Comparison of ENCODE assay signal across 8 mouse cellular contexts in the genomic region with DNA sequence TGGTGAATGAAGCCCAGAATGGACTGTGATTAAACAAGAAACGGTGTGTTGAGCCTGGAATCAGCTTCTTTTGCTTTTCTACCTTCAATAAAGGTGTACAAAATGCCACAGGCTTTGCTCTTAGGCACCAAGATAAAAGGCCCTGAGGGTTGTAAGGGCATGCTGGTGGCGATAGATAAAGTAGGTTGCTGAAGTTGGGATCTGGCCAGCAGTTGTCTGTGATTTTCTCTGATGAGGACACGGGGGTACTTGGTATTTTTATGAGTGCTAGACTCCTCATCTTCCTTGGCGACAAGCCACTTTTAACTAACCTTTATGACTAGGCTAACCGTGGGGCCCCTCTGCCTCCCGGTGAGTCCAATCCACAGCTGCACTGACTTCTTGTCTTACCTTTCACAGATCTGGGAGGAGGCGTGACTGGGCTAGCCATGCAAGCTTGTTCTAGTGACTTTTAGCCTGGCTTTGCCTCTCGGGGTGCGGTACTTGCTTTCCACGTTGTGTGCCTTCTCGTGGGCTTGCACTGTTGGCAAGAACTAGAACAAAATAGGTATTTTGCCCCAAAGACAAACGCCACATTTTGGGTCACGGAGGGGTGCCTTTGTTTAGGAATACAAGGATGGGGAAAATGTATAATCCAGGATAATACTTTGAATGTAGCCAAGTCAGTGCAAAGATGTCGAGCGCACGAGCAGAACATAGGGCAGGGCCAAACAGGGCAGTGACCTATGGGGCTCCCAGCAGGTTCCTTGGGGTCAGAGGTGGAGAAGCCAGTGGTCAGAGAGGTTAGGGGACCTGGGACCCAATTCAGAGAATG. TPM values are rescaled to one million over a fixed set of nuclear protein-coding genes. Genes with fewer than 3 reads are reported as not detected.
A peak's percentile ranks its signal among the peaks of the same experiment; 100 is the strongest.
DNase-seq lines count a peak whose midpoint lies in the region; ATAC-seq and TF ChIP-seq lines count a peak whose summit lies in the region.

No protein-coding gene starts in this region.

- H3K27me3 ChIP-seq in heart, embryonic 16.5 days (ENCODE audit: control insufficient read depth, insufficient read depth, low read length) = no peaks in the 10 kb centered on the region
- H3K27me3 ChIP-seq in G1E (ENCODE audit: insufficient read depth, low read length) = peaks cover 64% of the 10 kb centered on the region
- peaks cover 19% of the 10 kb centered on the region for H3K27me3 ChIP-seq in forebrain, embryonic 12.5 days
- H3K27me3 ChIP-seq in liver, postnatal 0 days (ENCODE audit: insufficient read depth, low read length) = 0 out of 2 replicates have a peak, but pooled peaks cover 8% of the 10 kb centered on the region

- intact Hi-C loops in heart, postnatal 10 days (cut with DNase I) = loop anchor here (10.0 kb wide), 2 partner anchors 339 to 509 kb away; no protein-coding TSS in a partner anchor
- intact Hi-C loops in left cerebral cortex, postnatal 25 days (cut with DNase I) = loop anchor here (2.0 to 10.0 kb wide), 2 partner anchors 101 to 169 kb away; no protein-coding TSS in a partner anchor
- intact Hi-C loops in gastrocnemius, postnatal 36 days (cut with DNase I) = no loop called here

- no peak for TF ChIP-seq EP300 in liver, postnatal 0 days (IDR thresholded peaks at IDR 0.05; ENCODE audit: low read depth)

- no peak for ATAC-seq in heart, embryonic 16.5 days (replicated peaks; ENCODE audit: extremely low read depth, insufficient read depth, low FRiP score)
- no peak for ATAC-seq in G1E (ENCODE audit: extremely low read depth, insufficient number of reproducible peaks, low FRiP score, poor library complexity, severe bottlenecking)
- ATAC-seq in forebrain, embryonic 12.5 days (ENCODE audit: low FRiP score) = no peak
- ATAC-seq in liver, postnatal 0 days = peak; percentile 67
- no peak for ATAC-seq in activated CD4-positive, CD25-positive, alpha-beta regulatory T cell, adult 4 months

- peak overlapping the region; percentile 81 for H3K4me3 ChIP-seq in heart, embryonic 16.5 days (ENCODE audit: low read length)
- peak overlapping the region; percentile 72; the same call in 1 of the 2 replicates for H3K4me3 ChIP-seq in G1E (ENCODE audit: low read depth, low read length)
- H3K4me3 ChIP-seq in forebrain, embryonic 12.5 days (replicated peaks) = peak overlapping the region; percentile 65
- H3K4me3 ChIP-seq in liver, postnatal 0 days (ENCODE audit: low read depth, low read length) = peak overlapping the region; percentile 83

- peaks cover 20% of the 10 kb centered on the region for H3K36me3 ChIP-seq in heart, embryonic 16.5 days (ENCODE audit: control insufficient read depth, insufficient read depth)
- H3K36me3 ChIP-seq in G1E (replicated peaks) = no peaks in the 10 kb centered on the region
- peaks cover 16% of the 10 kb centered on the region for H3K36me3 ChIP-seq in forebrain, embryonic 12.5 days (replicated peaks)
- H3K36me3 ChIP-seq in liver, postnatal 0 days (replicated peaks; ENCODE audit: insufficient read depth, low read length) = peaks cover 12% of the 10 kb centered on the region

- peak overlapping the region; percentile 94 for H3K4me2 ChIP-seq in heart, embryonic 16.5 days (ENCODE audit: low read depth, low read length)
- peak overlapping the region; percentile 80 for H3K4me2 ChIP-seq in forebrain, embryonic 12.5 days
- peak overlapping the region; percentile 89 for H3K4me2 ChIP-seq in liver, postnatal 0 days (ENCODE audit: low read depth, low read length)

- WGBS in heart, embryonic 16.5 days = 26% methylated on average over 16 of the region's 16 CpGs
- WGBS in forebrain, embryonic 12.5 days = 35% methylated on average over 16 of the region's 16 CpGs
- 30% methylated on average over 16 of the region's 16 CpGs for WGBS in liver, postnatal 0 days (ENCODE audit: insufficient replicate concordance)

- peak overlapping the region; percentile 95 for H3K9ac ChIP-seq in heart, embryonic 16.5 days (ENCODE audit: low read length)
- H3K9ac ChIP-seq in forebrain, embryonic 12.5 days = peak overlapping the region; percentile 74
- peak overlapping the region; percentile 86 for H3K9ac ChIP-seq in liver, postnatal 0 days (replicated peaks)

- H3K4me1 ChIP-seq in heart, embryonic 16.5 days (ENCODE audit: control insufficient read depth, insufficient read depth, low read length) = peaks cover 45% of the 10 kb centered on the region
- peaks cover 24% of the 10 kb centered on the region for H3K4me1 ChIP-seq in G1E (ENCODE audit: insufficient read depth, low read depth, low read length)
- H3K4me1 ChIP-seq in forebrain, embryonic 12.5 days = peaks cover 56% of the 10 kb centered on the region
- peaks cover 10% of the 10 kb centered on the region; the same call in 1 of the 2 replicates for H3K4me1 ChIP-seq in liver, postnatal 0 days (ENCODE audit: insufficient read depth)

- no peaks in the 10 kb centered on the region for H3K9me3 ChIP-seq in heart, embryonic 16.5 days (replicated peaks; ENCODE audit: control insufficient read depth, low read length)
- no peaks in the 10 kb centered on the region for H3K9me3 ChIP-seq in G1E (replicated peaks)
- H3K9me3 ChIP-seq in forebrain, embryonic 12.5 days = no peaks in the 10 kb centered on the region
- no peaks in the 10 kb centered on the region for H3K9me3 ChIP-seq in liver, postnatal 0 days (ENCODE audit: low read length)

- no peak for DNase-seq in heart, postnatal 10 days
- DNase-seq in G1E (ENCODE audit: low spot score) = no peak
- DNase-seq in liver, postnatal 0 days = no peak
- DNase-seq in left cerebral cortex, postnatal 25 days (ENCODE audit: low spot score in 2 of 2) = no peak
- no peak for DNase-seq in gastrocnemius, postnatal 36 days

- peak overlapping the region; percentile 74 for H3K27ac ChIP-seq in heart, embryonic 16.5 days (ENCODE audit: low read length)
- no peak overlapping the region for H3K27ac ChIP-seq in forebrain, embryonic 12.5 days
- H3K27ac ChIP-seq in liver, postnatal 0 days (ENCODE audit: low read depth) = 0 out of 2 replicates have a peak overlapping the region, but pooled peaks have one; percentile 61

- TF ChIP-seq CTCF in G1E (IDR thresholded peaks at IDR 0.05; ENCODE audit: low read depth, low read length) = no peak
- no peak for TF ChIP-seq CTCF in liver, postnatal 0 days (IDR thresholded peaks at IDR 0.05; ENCODE audit: low read depth)

RNA-seq across cellular contexts. Expression of gene Rasl11b, which starts 0.9 kb away (rescaled TPM):
- polyA plus RNA-seq in heart, embryonic 16.5 days (2015; fragmentation: Nextera tagmentation; extraction: Ambion mirVana) = 101 and 112 TPM in 2 replicates
- 10 to 100 TPM; 46.0 to 59.9 TPM for total RNA-seq in heart, postnatal 10 days (2021)
- total RNA-seq in G1E (2014; fragmentation: Nextera tagmentation) = not detected in 2 replicates
- total RNA-seq in G1E (2017) = 0.17 and 0.33 TPM in 2 replicates
- 0.11 and 0.30 TPM in 2 replicates for polyA plus RNA-seq in G1E (2012)
- 29.1 and 31.5 TPM in 2 replicates for polyA plus RNA-seq in forebrain, embryonic 12.5 days (2016; fragmentation: Nextera tagmentation; extraction: Ambion mirVana)
- polyA plus RNA-seq in liver, postnatal 0 days (2015; fragmentation: Nextera tagmentation; extraction: Ambion mirVana) = 9.4 and 9.6 TPM in 2 replicates
- 1 to 10 TPM; 2.7 to 4.0 TPM for polyA plus RNA-seq in activated CD4-positive, CD25-positive, alpha-beta regulatory T cell, adult 4 months (2017; shearing (Covaris generic))
- total RNA-seq in left cerebral cortex, postnatal 25 days (2021) = 10 to 100 TPM; 93.2 to 97.6 TPM
- 1 to 10 TPM; 2.4 to 4.0 TPM for total RNA-seq in gastrocnemius, postnatal 36 days (2021)
